Mouse (Mus musculus) retina, adult 2 months (tissue): Measurements from ENCODE around the gene Igbp1.

Experiments used
- DNase-seq: peaks from one replicate; pipeline ENCODE4 v3.0.0-alpha.2; 2012; ENCODE audit warnings: low read depth, low spot score

The Igbp1 gene

GRCm38 (mm10) chrX:100494068-100494978 is at the start of gene Igbp1:
Gene Igbp1 (plus strand): TSS chrX:100494291.
- DNase-seq, result peak; percentile 75

GRCm38 (mm10) chrX:100468047-100468446 is 26.0 kb upstream of the Igbp1 start:
- no peak for DNase-seq

- DNase-seq, result no peak
These were observed 24.0 kb upstream of the Igbp1 start for GRCm38 (mm10) chrX:100470126-100470525.

GRCm38 (mm10) chrX:100471491-100471890 is 22.6 kb upstream of the Igbp1 start:
- no peak for DNase-seq

GRCm38 (mm10) chrX:100475569-100476223 is 18.4 kb upstream of the Igbp1 start:
- no peak for DNase-seq

- peak; percentile 38 for DNase-seq
These were observed 13.8 kb upstream of the Igbp1 start for GRCm38 (mm10) chrX:100480317-100480716.

- DNase-seq, result no peak
These were observed 507 bp upstream of the Igbp1 start for GRCm38 (mm10) chrX:100493500-100494067.

- DNase-seq, result no peak
These were observed 10.2 kb downstream of the Igbp1 start for GRCm38 (mm10) chrX:100504175-100504851.

GRCm38 (mm10) chrX:100508164-100508563 is 14.1 kb downstream of the Igbp1 start:
- DNase-seq, result no peak

- DNase-seq, result no peak
These were observed 15.8 kb downstream of the Igbp1 start for GRCm38 (mm10) chrX:100509921-100510320.

GRCm38 (mm10) chrX:100516683-100517082 is 22.6 kb downstream of the Igbp1 start:
- no peak for DNase-seq

- no peak for DNase-seq
These were observed 23.5 kb downstream of the Igbp1 start for GRCm38 (mm10) chrX:100517626-100518025.

- no peak for DNase-seq
These were observed 24.4 kb downstream of the Igbp1 start for GRCm38 (mm10) chrX:100518532-100518931.

- DNase-seq, result no peak
These were observed 30.4 kb downstream of the Igbp1 start, which contains the start of gene Dgat2l6 for GRCm38 (mm10) chrX:100524471-100524870. Gene Dgat2l6 (plus strand): TSS chrX:100524838.

GRCm38 (mm10) chrX:100556026-100556425 is 61.9 kb downstream of the Igbp1 start:
- DNase-seq, result no peak

- DNase-seq, result no peak
These were observed 71.6 kb downstream of the Igbp1 start for GRCm38 (mm10) chrX:100565696-100566095.
